Mouse (Mus musculus): ENCODE measurements around the gene Nup210l. TPM values are rescaled to one million over a fixed set of nuclear protein-coding genes. Genes with fewer than 3 reads are reported as not detected.
"Not testable (repeated sequence)": the region's sequence is repeated elsewhere in the genome, so short reads cannot be mapped to it uniquely, and the experiment has no call there.

The Nup210l gene
- polyA plus RNA-seq, 1 experiment from 2014 or later, result 0.67 TPM

GRCm38 (mm10) chr3:90247960-90248745 is 144.2 kb downstream of the Nup210l start, which contains the start of gene Slc39a1:
TSS of gene Slc39a1 (plus strand) at chr3:90248172.
- Histone ChIP-seq H3K36me3 (ENCODE audit: control insufficient read depth, insufficient read depth, low read length) (no peaks in the 10 kb centered on the region; the same call in 1 of the 2 replicates), H3K4me3 (ENCODE audit: low read depth, low read length) (peak within 1 kb of the TSS; percentile 55), H3K27ac (ENCODE audit: low read depth, low read length) (peak within 1 kb of the TSS; percentile 74), H3K4me1 (replicated peaks; ENCODE audit: control insufficient read depth, insufficient read depth, low read length) (peaks cover 9% of the 10 kb centered on the region), H3K27me3 (ENCODE audit: control insufficient read depth, insufficient read depth, low read length) (no peaks in the 10 kb centered on the region), H3K9ac (ENCODE audit: low read length) (peak within 1 kb of the TSS; percentile 75), H3K9me3 (ENCODE audit: control insufficient read depth, low read length) (no peaks in the 10 kb centered on the region), H3K4me2 (ENCODE audit: low read depth, low read length, severe bottlenecking) (peak within 1 kb of the TSS; percentile 96)
- ATAC-seq (replicated peaks; ENCODE audit: low FRiP score), result peak; percentile 94
- peak; percentile 97 for DNase-seq (ENCODE audit: low spot score)
- WGBS, result under 1% methylated on average over 42 of the region's 44 CpGs

- no peaks in the 10 kb centered on the region for H3K9me3 ChIP-seq (ENCODE audit: control insufficient read depth, low read length)
- H3K27me3 ChIP-seq (ENCODE audit: control insufficient read depth, insufficient read depth, low read length), result no peaks in the 10 kb centered on the region
- peak overlapping the region; percentile 75 for H3K9ac ChIP-seq (ENCODE audit: low read length)
- ATAC-seq (replicated peaks; ENCODE audit: low FRiP score) (no peak), DNase-seq (ENCODE audit: low spot score) (no peak)
- 15% methylated on average over 10 of the region's 10 CpGs for whole genome bisulfite sequencing
- peak overlapping the region; percentile 96 for H3K4me2 ChIP-seq (ENCODE audit: low read depth, low read length, severe bottlenecking)
- no peak overlapping the region for H3K27ac ChIP-seq (ENCODE audit: low read depth, low read length)
- no peaks in the 10 kb centered on the region; the same call in 1 of the 2 replicates for H3K36me3 ChIP-seq (ENCODE audit: control insufficient read depth, insufficient read depth, low read length)
- H3K4me3 ChIP-seq (ENCODE audit: low read depth, low read length), result peak overlapping the region; percentile 55
- H3K4me1 ChIP-seq (replicated peaks; ENCODE audit: control insufficient read depth, insufficient read depth, low read length), result peaks cover 8% of the 10 kb centered on the region
Observed at GRCm38 (mm10) chr3:90248746-90249100, 144.8 kb downstream of the Nup210l start.

GRCm38 (mm10) chr3:90250791-90251190 is 146.9 kb downstream of the Nup210l start:
- ATAC-seq (replicated peaks; ENCODE audit: low FRiP score) (no peak), DNase-seq (ENCODE audit: low spot score) (no peak)
- H3K27me3 ChIP-seq (ENCODE audit: control insufficient read depth, insufficient read depth, low read length), result no peaks in the 10 kb centered on the region
- H3K4me2 ChIP-seq (ENCODE audit: low read depth, low read length, severe bottlenecking), result no peak overlapping the region
- H3K9ac ChIP-seq (ENCODE audit: low read length), result no peak overlapping the region
- no peak overlapping the region for H3K4me3 ChIP-seq (ENCODE audit: low read depth, low read length)
- H3K4me1 ChIP-seq (replicated peaks; ENCODE audit: control insufficient read depth, insufficient read depth, low read length), result peaks cover 13% of the 10 kb centered on the region
- no peaks in the 10 kb centered on the region; the same call in 1 of the 2 replicates for H3K36me3 ChIP-seq (ENCODE audit: control insufficient read depth, insufficient read depth, low read length)
- no peaks in the 10 kb centered on the region for H3K9me3 ChIP-seq (ENCODE audit: control insufficient read depth, low read length)
- 90% methylated on average over 6 of the region's 6 CpGs for WGBS
- no peak overlapping the region for H3K27ac ChIP-seq (ENCODE audit: low read depth, low read length)

- H3K4me2 ChIP-seq (ENCODE audit: low read depth, low read length, severe bottlenecking); H3K27ac ChIP-seq (ENCODE audit: low read depth, low read length); H3K36me3 ChIP-seq (ENCODE audit: control insufficient read depth, insufficient read depth, low read length); H3K9ac ChIP-seq (ENCODE audit: low read length); ATAC-seq (replicated peaks; ENCODE audit: low FRiP score); DNase-seq (ENCODE audit: low spot score); H3K4me3 ChIP-seq (ENCODE audit: low read depth, low read length); H3K9me3 ChIP-seq (ENCODE audit: control insufficient read depth, low read length); H3K27me3 ChIP-seq (ENCODE audit: control insufficient read depth, insufficient read depth, low read length): not testable (repeated sequence)
- WGBS, result 93% methylated on average over 8 of the region's 12 CpGs
- H3K4me1 ChIP-seq (replicated peaks; ENCODE audit: control insufficient read depth, insufficient read depth, low read length), result peaks cover 13% of the 10 kb centered on the region
Observed at GRCm38 (mm10) chr3:90251731-90252226, 147.8 kb downstream of the Nup210l start.

GRCm38 (mm10) chr3:90252659-90253058 is 148.7 kb downstream of the Nup210l start:
- H3K4me3 ChIP-seq (ENCODE audit: low read depth, low read length); H3K9ac ChIP-seq (ENCODE audit: low read length); DNase-seq (ENCODE audit: low spot score); H3K27me3 ChIP-seq (ENCODE audit: control insufficient read depth, insufficient read depth, low read length); H3K27ac ChIP-seq (ENCODE audit: low read depth, low read length); H3K9me3 ChIP-seq (ENCODE audit: control insufficient read depth, low read length); H3K36me3 ChIP-seq (ENCODE audit: control insufficient read depth, insufficient read depth, low read length); H3K4me2 ChIP-seq (ENCODE audit: low read depth, low read length, severe bottlenecking); ATAC-seq (replicated peaks; ENCODE audit: low FRiP score): not testable (repeated sequence)
- H3K4me1 ChIP-seq (replicated peaks; ENCODE audit: control insufficient read depth, insufficient read depth, low read length), result peaks cover 10% of the 10 kb centered on the region
- WGBS, result 98% methylated on average over 2 of the region's 2 CpGs

GRCm38 (mm10) chr3:90253174-90253573 is 149.2 kb downstream of the Nup210l start:
- not testable (repeated sequence) for H3K9ac ChIP-seq (ENCODE audit: low read length)

GRCm38 (mm10) chr3:90253653-90254418 is 149.9 kb downstream of the Nup210l start, which contains the start of gene Crtc2:
TSS of gene Crtc2 (plus strand) at chr3:90254163.
- peak; percentile 97 for ATAC-seq (replicated peaks; ENCODE audit: low FRiP score)
- peaks cover 4% of the 10 kb centered on the region; the same call in 1 of the 2 replicates for H3K36me3 ChIP-seq (ENCODE audit: control insufficient read depth, insufficient read depth, low read length)
- WGBS, result 1% methylated on average over 40 of the region's 40 CpGs
- peak; percentile 97 for DNase-seq (ENCODE audit: low spot score)
- peak within 1 kb of the TSS; percentile 84 for H3K4me2 ChIP-seq (ENCODE audit: low read depth, low read length, severe bottlenecking)
- H3K4me1 ChIP-seq (replicated peaks; ENCODE audit: control insufficient read depth, insufficient read depth, low read length), result peaks cover 6% of the 10 kb centered on the region
- peak within 1 kb of the TSS; percentile 84 for H3K9ac ChIP-seq (ENCODE audit: low read length)
- peak within 1 kb of the TSS; percentile 78 for H3K27ac ChIP-seq (ENCODE audit: low read depth, low read length)
- no peaks in the 10 kb centered on the region for H3K27me3 ChIP-seq (ENCODE audit: control insufficient read depth, insufficient read depth, low read length)
- H3K9me3 ChIP-seq (ENCODE audit: control insufficient read depth, low read length), result no peaks in the 10 kb centered on the region
- H3K4me3 ChIP-seq (ENCODE audit: low read depth, low read length), result peak within 1 kb of the TSS; percentile 86

More at GRCm38 (mm10) chr3:90253174-90253573, 149.2 kb downstream of the Nup210l start:
- not testable (repeated sequence) for DNase-seq (ENCODE audit: low spot score); H3K4me2 ChIP-seq (ENCODE audit: low read depth, low read length, severe bottlenecking); H3K9me3 ChIP-seq (ENCODE audit: control insufficient read depth, low read length); H3K36me3 ChIP-seq (ENCODE audit: control insufficient read depth, insufficient read depth, low read length); H3K27ac ChIP-seq (ENCODE audit: low read depth, low read length); H3K27me3 ChIP-seq (ENCODE audit: control insufficient read depth, insufficient read depth, low read length); H3K4me3 ChIP-seq (ENCODE audit: low read depth, low read length)
- peak; percentile 3; the same call in 1 of the 2 replicates for ATAC-seq (replicated peaks; ENCODE audit: low FRiP score)
- 86% methylated on average over 1 of the region's 1 CpGs for WGBS
- H3K4me1 ChIP-seq (replicated peaks; ENCODE audit: control insufficient read depth, insufficient read depth, low read length), result peaks cover 10% of the 10 kb centered on the region

GRCm38 (mm10) chr3:90254419-90255193 is 150.7 kb downstream of the Nup210l start:
- Histone ChIP-seq H3K4me2 (ENCODE audit: low read depth, low read length, severe bottlenecking) (peak overlapping the region; percentile 84), H3K27ac (ENCODE audit: low read depth, low read length) (peak overlapping the region; percentile 78), H3K4me3 (ENCODE audit: low read depth, low read length) (peak overlapping the region; percentile 86), H3K36me3 (ENCODE audit: control insufficient read depth, insufficient read depth, low read length) (peaks cover 4% of the 10 kb centered on the region; the same call in 1 of the 2 replicates), H3K9me3 (ENCODE audit: control insufficient read depth, low read length) (no peaks in the 10 kb centered on the region), H3K27me3 (ENCODE audit: control insufficient read depth, insufficient read depth, low read length) (no peaks in the 10 kb centered on the region), H3K4me1 (replicated peaks; ENCODE audit: control insufficient read depth, insufficient read depth, low read length) (peaks cover 5% of the 10 kb centered on the region), H3K9ac (ENCODE audit: low read length) (peak overlapping the region; percentile 84)
- under 1% methylated on average over 41 of the region's 41 CpGs for WGBS
- DNase-seq (ENCODE audit: low spot score) (no peak), ATAC-seq (replicated peaks; ENCODE audit: low FRiP score) (peak; percentile 74)
